Comparison of ENCODE assay signal across 8 mouse cellular contexts in the genomic region with DNA sequence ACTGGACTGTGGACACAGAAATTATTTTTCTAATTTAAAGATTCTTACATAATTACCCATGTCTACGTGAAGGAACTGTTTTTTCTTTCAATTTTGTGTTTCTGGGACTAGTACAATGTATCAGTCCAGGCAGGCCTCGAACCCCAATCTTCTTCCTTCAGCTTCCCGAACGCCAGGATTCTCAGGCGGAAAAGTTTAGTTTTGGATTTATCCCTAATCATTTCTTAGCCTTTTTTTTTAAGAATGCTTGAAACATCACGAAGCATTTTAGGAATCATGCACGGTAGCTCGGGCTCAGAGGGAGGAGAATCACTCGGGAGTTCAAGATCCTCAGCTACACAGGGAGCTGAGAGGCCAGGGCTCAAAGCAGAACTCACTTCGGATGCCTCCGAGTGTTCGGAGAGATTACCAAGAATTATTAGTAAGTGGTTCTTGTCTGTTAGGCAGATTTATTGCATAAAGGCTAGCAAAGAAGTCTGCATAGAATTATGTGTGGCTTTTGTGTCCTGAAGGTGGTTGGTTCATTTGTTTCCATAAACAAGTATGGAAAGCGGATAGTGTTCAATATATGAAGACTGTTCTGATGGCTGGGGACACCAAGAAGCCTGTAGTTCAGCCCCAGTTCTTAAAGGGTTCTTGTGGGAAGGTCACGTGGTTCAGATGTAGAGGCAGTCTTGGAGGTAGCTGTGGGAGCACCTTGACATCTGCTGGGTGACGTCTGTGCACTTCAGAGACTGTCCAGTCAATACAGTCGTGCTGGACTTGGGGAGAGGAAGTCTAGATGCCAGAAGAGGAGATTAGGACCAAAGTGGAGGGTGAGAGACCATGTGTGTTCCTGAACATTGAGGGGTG. TPM values are rescaled to one million over a fixed set of nuclear protein-coding genes. Genes with fewer than 3 reads are reported as not detected.
DNase-seq lines count a peak whose midpoint lies in the region; ATAC-seq and TF ChIP-seq lines count a peak whose summit lies in the region.

No protein-coding gene starts in this region.

- 36% methylated on average over 16 of the region's 16 CpGs for WGBS in lung, embryonic 15.5 days
- 44% methylated on average over 16 of the region's 16 CpGs for WGBS in limb, embryonic 10.5 days
- 26% methylated on average over 16 of the region's 16 CpGs for WGBS in small intestine, adult 2 months

- DNase-seq in lung, postnatal 10 days, result no peak
- no peak for DNase-seq in limb, embryonic 10.5 days (ENCODE audit: low spot score)
- DNase-seq in gastrocnemius, adult 8-10 months (ENCODE audit: low spot score in 2 of 2), result no peak
- DNase-seq in urinary bladder, postnatal 4 days (ENCODE audit: low spot score in 2 of 2), result no peak
- no peak for DNase-seq in embryo, embryonic 10 days (ENCODE audit: low spot score)

- H3K9ac ChIP-seq in lung, embryonic 15.5 days, result peak overlapping the region; percentile 47

- TF ChIP-seq POLR2A in embryonic fibroblast, embryonic 13.5 days (IDR thresholded peaks at IDR 0.05; ENCODE audit: low read depth, low read length), result peak; percentile 23
- no peak for TF ChIP-seq POLR2A in small intestine, adult 2 months (IDR thresholded peaks at IDR 0.05; ENCODE audit: low read depth, low read length)

- no peaks in the 10 kb centered on the region for H3K27me3 ChIP-seq in lung, embryonic 15.5 days
- H3K27me3 ChIP-seq in limb, embryonic 10.5 days (ENCODE audit: low read depth, poor library complexity, severe bottlenecking), result no peaks in the 10 kb centered on the region
- no peaks in the 10 kb centered on the region for H3K27me3 ChIP-seq in small intestine, adult 2 months (ENCODE audit: control insufficient read depth, insufficient read depth, low read length)

- no peak for TF ChIP-seq CTCF in embryonic fibroblast, embryonic 13.5 days (IDR thresholded peaks at IDR 0.05; ENCODE audit: borderline replicate concordance, insufficient read depth, low read length)
- no peak for TF ChIP-seq CTCF in small intestine, adult 2 months (IDR thresholded peaks at IDR 0.05; ENCODE audit: extremely low read depth, insufficient read length, insufficient replicate concordance, low read depth, low read length)

- peak overlapping the region; percentile 56 for H3K4me2 ChIP-seq in lung, embryonic 15.5 days

- H3K27ac ChIP-seq in lung, embryonic 15.5 days, result peak overlapping the region; percentile 34; the same call in 1 of the 2 replicates
- peak overlapping the region; percentile 57 for H3K27ac ChIP-seq in embryonic fibroblast, embryonic 13.5 days (ENCODE audit: insufficient read depth, low read length)
- H3K27ac ChIP-seq in limb, embryonic 10.5 days, result peak overlapping the region; percentile 86
- peak overlapping the region; percentile 50 for H3K27ac ChIP-seq in small intestine, adult 2 months (ENCODE audit: insufficient read depth, low read depth, low read length)

- no peaks in the 10 kb centered on the region for H3K9me3 ChIP-seq in lung, embryonic 15.5 days
- no peaks in the 10 kb centered on the region for H3K9me3 ChIP-seq in limb, embryonic 10.5 days (replicated peaks)

- no peak for ATAC-seq in lung, embryonic 15.5 days (ENCODE audit: borderline replicate concordance, extremely low read depth, low FRiP score, low TSS enrichment)

- H3K4me1 ChIP-seq in lung, embryonic 15.5 days, result peaks cover 15% of the 10 kb centered on the region
- no peaks in the 10 kb centered on the region for H3K4me1 ChIP-seq in embryonic fibroblast, embryonic 13.5 days (ENCODE audit: control insufficient read depth, insufficient read depth, low read length)
- H3K4me1 ChIP-seq in limb, embryonic 10.5 days, result peaks cover 26% of the 10 kb centered on the region
- H3K4me1 ChIP-seq in small intestine, adult 2 months (ENCODE audit: control insufficient read depth, insufficient read depth, insufficient read length, low read length), result no peaks in the 10 kb centered on the region; the same call in 1 of the 2 replicates

- peak overlapping the region; percentile 45 for H3K4me3 ChIP-seq in lung, embryonic 15.5 days
- H3K4me3 ChIP-seq in embryonic fibroblast, embryonic 13.5 days (ENCODE audit: insufficient read depth, low read length), result peak overlapping the region; percentile 15; the same call in 1 of the 2 replicates
- H3K4me3 ChIP-seq in limb, embryonic 10.5 days, result peak overlapping the region; percentile 54
- H3K4me3 ChIP-seq in small intestine, adult 2 months (ENCODE audit: low read depth, low read length), result peak overlapping the region; percentile 66

- no peaks in the 10 kb centered on the region for H3K36me3 ChIP-seq in lung, embryonic 15.5 days
- H3K36me3 ChIP-seq in limb, embryonic 10.5 days, result no peaks in the 10 kb centered on the region
- H3K36me3 ChIP-seq in small intestine, adult 2 months (ENCODE audit: control insufficient read depth, insufficient read depth, low read length), result no peaks in the 10 kb centered on the region

RNA-seq across cellular contexts. Expression of gene Tmem120b, which starts 9.7 kb away (rescaled TPM):
- 12.8 and 14.0 TPM in 2 replicates for polyA plus RNA-seq in lung, embryonic 15.5 days (2015; fragmentation: Nextera tagmentation; extraction: Ambion mirVana)
- polyA plus RNA-seq in embryonic fibroblast, embryonic 13.5 days (2011; ENCODE audit: insufficient read length, low read depth, missing spikeins), result 5.5 and 9.1 TPM in 2 replicates
- polyA plus RNA-seq in limb, embryonic 10.5 days (2016; fragmentation: Nextera tagmentation; extraction: Ambion mirVana), result 9.7 and 12.4 TPM in 2 replicates
- 1.6 and 3.3 TPM in 2 replicates for polyA plus RNA-seq in small intestine, adult 2 months (2012; rRNA removed)
- total RNA-seq in gastrocnemius, adult 8-10 months (2022), result 10 to 100 TPM; 15.7 to 18.3 (median 17.0) TPM

RNA-seq across cellular contexts. Expression of gene Morn3, which starts 11.7 kb away (rescaled TPM):
- 1.3 and 1.5 TPM in 2 replicates for polyA plus RNA-seq in lung, embryonic 15.5 days (2015; fragmentation: Nextera tagmentation; extraction: Ambion mirVana)
- polyA plus RNA-seq in embryonic fibroblast, embryonic 13.5 days (2011; ENCODE audit: insufficient read length, low read depth, missing spikeins), result not detected in 2 replicates
- not detected in 2 replicates for polyA plus RNA-seq in limb, embryonic 10.5 days (2016; fragmentation: Nextera tagmentation; extraction: Ambion mirVana)
- polyA plus RNA-seq in small intestine, adult 2 months (2012; rRNA removed), result not detected in 2 replicates
- not detected for total RNA-seq in gastrocnemius, adult 8-10 months (2022)

RNA-seq across cellular contexts. Expression of gene Orai1, which starts 43.6 kb away (rescaled TPM):
- polyA plus RNA-seq in lung, embryonic 15.5 days (2015; fragmentation: Nextera tagmentation; extraction: Ambion mirVana), result 18.2 and 20.0 TPM in 2 replicates
- 9.3 and 10.6 TPM in 2 replicates for polyA plus RNA-seq in embryonic fibroblast, embryonic 13.5 days (2011; ENCODE audit: insufficient read length, low read depth, missing spikeins)
- polyA plus RNA-seq in limb, embryonic 10.5 days (2016; fragmentation: Nextera tagmentation; extraction: Ambion mirVana), result 10.2 and 11.5 TPM in 2 replicates
- polyA plus RNA-seq in small intestine, adult 2 months (2012; rRNA removed), result 70.0 and 133 TPM in 2 replicates
- total RNA-seq in gastrocnemius, adult 8-10 months (2022), result 10 to 100 TPM; 27.8 to 35.0 (median 29.8) TPM

Comparison
In these comparisons a context has a peak if more than half of its experiments do, and no peak if none do; other contexts are left out.
1. H3K27ac ChIP-seq: peak in every context shown above with its lines; median percentile 86 in limb, embryonic 10.5 days; 57 in embryonic fibroblast, embryonic 13.5 days; 50 in small intestine, adult 2 months; 34 in lung, embryonic 15.5 days.
2. H3K4me3 ChIP-seq: peak in every context shown above with its lines; median percentile 66 in small intestine, adult 2 months; 54 in limb, embryonic 10.5 days; 45 in lung, embryonic 15.5 days; 15 in embryonic fibroblast, embryonic 13.5 days.